Mouse (Mus musculus) ES-Bruce4 (cell line): ENCODE measurements at regions not wholly inside any gene's neighbourhood (a gene's known extent, or its start where the extent isn't known, plus 50 kb on each side); places are given as distances from the start of the nearest gene placed in this dataset.

Experiments
- CTCF ChIP-seq: IDR thresholded peaks from one replicate; pipeline ENCODE4 v1.8.1; 2011; ENCODE audit warnings: low read depth, low read length
- EP300 ChIP-seq: IDR thresholded peaks from 2 replicates; pipeline ENCODE4 v1.6.1; 2011; ENCODE audit warnings: low read depth, low read length; ENCODE audit not compliant: insufficient read depth
- POLR2A ChIP-seq: IDR thresholded peaks from one replicate; pipeline ENCODE4 v1.8.1; 2011; ENCODE audit warnings: low read length; ENCODE audit not compliant: insufficient read depth

GRCm38 (mm10) chr10:83963779-83964643 lies 241.3 kb downstream of the 1500009L16Rik start:
- TF ChIP-seq CTCF (no peak), POLR2A (no peak), EP300 (no peak)
